Mouse (Mus musculus) heart, adult 18-20 months (tissue): Measurements from ENCODE around the gene Rapgef4. TPM values are rescaled to one million over a fixed set of nuclear protein-coding genes. Genes with fewer than 3 reads are reported as not detected.

Experiments used
- DNase-seq, 2 experiments: peaks; one replicate each; pipeline ENCODE4 v3.0.0; 2021 to 2022; ENCODE audit warnings: mixed read lengths in 1 of 2
- long read RNA-seq, 2 experiments: library from polyadenylated mRNA; stranded (forward); transcript quantifications; one replicate each; pipeline ENCODE4 v2.0.0; 2021
- total RNA-seq, 2 experiments: library from RNA; stranded (reverse); gene quantifications; 2 replicates each; pipeline ENCODE4 v1.2.3; 2021

Rapgef4 gene
- 10 to 100 TPM; 26.4 to 29.1 TPM for total RNA-seq
- long read RNA-seq, experiment 1, partial matches to known transcripts: 0 of 3 reads
- long read RNA-seq, experiment 1, other reads (novel, unspliced or antisense): 3 of 3 reads
- long read RNA-seq, experiment 2, partial matches to known transcripts: 0 of 10 reads
- long read RNA-seq, experiment 2, other reads (novel, unspliced or antisense): 10 of 10 reads

- peak in 1 of 2 experiments; percentile 6 for DNase-seq
These were observed at the start of gene Rapgef4 for GRCm38 (mm10) chr2:71980771-71981342. Rapgef4 (plus strand) TSS chr2:71981240.

GRCm38 (mm10) chr2:71934046-71934445 is 47.0 kb upstream of the Rapgef4 start:
- no peak for DNase-seq

- DNase-seq: no peak
These were observed 44.3 kb upstream of the Rapgef4 start for GRCm38 (mm10) chr2:71936711-71937110.

- no peak for DNase-seq
These were observed 43.3 kb upstream of the Rapgef4 start for GRCm38 (mm10) chr2:71937649-71938308.

GRCm38 (mm10) chr2:71938716-71939393 is 42.2 kb upstream of the Rapgef4 start:
- peak in 1 of 2 experiments; percentile 7 for DNase-seq

GRCm38 (mm10) chr2:71941005-71941720 is 39.9 kb upstream of the Rapgef4 start:
- no peak for DNase-seq

GRCm38 (mm10) chr2:71941721-71942087 is 39.3 kb upstream of the Rapgef4 start:
- DNase-seq: no peak

- DNase-seq: no peak
These were observed 29.8 kb upstream of the Rapgef4 start for GRCm38 (mm10) chr2:71951212-71951611.

GRCm38 (mm10) chr2:71955637-71956036 is 25.4 kb upstream of the Rapgef4 start:
- DNase-seq: peak; percentile 52 to 75

- peak; percentile 37 to 58 for DNase-seq
These were observed 24.6 kb upstream of the Rapgef4 start for GRCm38 (mm10) chr2:71956463-71956862.

GRCm38 (mm10) chr2:71957951-71958350 is 23.1 kb upstream of the Rapgef4 start:
- DNase-seq: no peak

- DNase-seq: peak; percentile 57
These were observed 22.6 kb upstream of the Rapgef4 start for GRCm38 (mm10) chr2:71958393-71958792.

- no peak for DNase-seq
These were observed 16.8 kb upstream of the Rapgef4 start for GRCm38 (mm10) chr2:71964216-71964615.

- DNase-seq: peak in 1 of 2 experiments; percentile 40
These were observed 15.6 kb upstream of the Rapgef4 start for GRCm38 (mm10) chr2:71965476-71965875.

GRCm38 (mm10) chr2:71966737-71967136 is 14.3 kb upstream of the Rapgef4 start:
- DNase-seq: no peak

GRCm38 (mm10) chr2:71967855-71968254 is 13.2 kb upstream of the Rapgef4 start:
- no peak for DNase-seq

- no peak for DNase-seq
These were observed 7.4 kb upstream of the Rapgef4 start for GRCm38 (mm10) chr2:71973646-71974045.

GRCm38 (mm10) chr2:71974143-71974846 is 6.7 kb upstream of the Rapgef4 start:
- DNase-seq: peak; percentile 36 to 60

GRCm38 (mm10) chr2:71979981-71980380 is 1.1 kb upstream of the Rapgef4 start:
- no peak for DNase-seq

GRCm38 (mm10) chr2:71981343-71981851 is 357 bp downstream of the Rapgef4 start:
- DNase-seq: no peak

- no peak for DNase-seq
These were observed 856 bp downstream of the Rapgef4 start for GRCm38 (mm10) chr2:71981896-71982295.
